ENCODE assay signal across 9 mouse cellular contexts in the genomic region with DNA sequence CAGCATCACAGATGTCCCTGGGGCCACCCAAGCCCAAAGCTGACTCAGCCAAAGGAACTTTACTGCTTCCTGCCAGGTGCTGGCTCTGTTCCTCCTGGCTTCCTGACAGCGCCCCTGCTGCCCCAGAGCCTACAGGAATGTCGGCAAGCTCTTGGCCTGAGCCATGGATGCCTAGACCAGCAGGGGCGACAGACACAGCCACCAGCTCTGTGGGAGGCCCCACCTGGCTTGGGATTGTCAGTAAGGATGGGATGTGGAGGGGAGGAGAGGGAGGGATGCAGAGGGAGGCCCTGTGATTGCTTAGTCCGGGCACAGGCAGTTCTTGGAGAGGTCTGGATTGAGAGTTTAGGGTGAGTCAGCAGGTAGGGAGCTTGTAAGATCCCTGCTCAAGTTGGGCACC. TPM values are rescaled to one million over a fixed set of nuclear protein-coding genes. Genes with fewer than 3 reads are reported as not detected.
DNase-seq lines count a peak whose midpoint lies in the region; ATAC-seq and TF ChIP-seq lines count a peak whose summit lies in the region.
"Had no signal": no experiment of that assay in that cellular context is flagged by ENCODE, and none has a peak within 500 bp of the region (broad histone marks: within the 10 kb centered on the region; RNA-seq: fewer than 3 reads in every experiment).

No protein-coding gene starts in this region.

- peak; percentile 33; the same call in 1 of the 2 replicates for ATAC-seq in neural tube, embryonic 13.5 days (ENCODE audit: low read depth)
- peak; percentile 47 for ATAC-seq in limb, embryonic 14.5 days (ENCODE audit: low FRiP score, low read depth)
- ATAC-seq in liver, embryonic 12.5 days, result no peak

- H3K27ac ChIP-seq in neural tube, embryonic 13.5 days (replicated peaks), result no peak overlapping the region
- peak overlapping the region; percentile 33; the same call in 1 of the 2 replicates for H3K27ac ChIP-seq in limb, embryonic 14.5 days (replicated peaks; ENCODE audit: low read depth, low read length)
- H3K27ac ChIP-seq in liver, embryonic 12.5 days, result no peak overlapping the region
- H3K27ac ChIP-seq: macrophage had no signal

- WGBS in neural tube, embryonic 13.5 days, result 14% methylated on average over 4 of the region's 4 CpGs
- WGBS in limb, embryonic 14.5 days, result 0% methylated on average over 4 of the region's 4 CpGs
- WGBS in liver, embryonic 12.5 days (ENCODE audit: insufficient replicate concordance), result 11% methylated on average over 4 of the region's 4 CpGs

- H3K9ac ChIP-seq in neural tube, embryonic 13.5 days, result peak overlapping the region; percentile 41; the same call in 1 of the 2 replicates
- H3K9ac ChIP-seq in limb, embryonic 14.5 days (ENCODE audit: low read depth, low read length, severe bottlenecking), result no peak overlapping the region
- no peak overlapping the region for H3K9ac ChIP-seq in liver, embryonic 12.5 days

- no peak overlapping the region for H3K4me3 ChIP-seq in neural tube, embryonic 13.5 days
- no peak overlapping the region for H3K4me3 ChIP-seq in limb, embryonic 14.5 days (replicated peaks; ENCODE audit: low read length)
- H3K4me3 ChIP-seq in liver, embryonic 12.5 days, result no peak overlapping the region

- H3K4me2 ChIP-seq in neural tube, embryonic 13.5 days, result no peak overlapping the region
- peak overlapping the region; percentile 10; the same call in 1 of the 2 replicates for H3K4me2 ChIP-seq in limb, embryonic 14.5 days (replicated peaks; ENCODE audit: low read depth, low read length, severe bottlenecking)
- H3K4me2 ChIP-seq in liver, embryonic 12.5 days, result no peak overlapping the region

- H3K9me3 ChIP-seq in neural tube, embryonic 13.5 days, result no peaks in the 10 kb centered on the region
- no peaks in the 10 kb centered on the region for H3K9me3 ChIP-seq in limb, embryonic 14.5 days (ENCODE audit: control insufficient read depth, low read length)
- H3K9me3 ChIP-seq in liver, embryonic 12.5 days (replicated peaks), result no peaks in the 10 kb centered on the region

- no peak for TF ChIP-seq POLR2A in limb, embryonic 14.5 days (IDR thresholded peaks at IDR 0.05; ENCODE audit: borderline replicate concordance, extremely low read depth, insufficient read depth, insufficient read length)

- 0 out of 2 replicates have a peak, but pooled peaks cover 2% of the 10 kb centered on the region for H3K27me3 ChIP-seq in neural tube, embryonic 13.5 days
- no peaks in the 10 kb centered on the region for H3K27me3 ChIP-seq in limb, embryonic 14.5 days (ENCODE audit: control insufficient read depth, insufficient read depth, low read length)
- H3K27me3 ChIP-seq in liver, embryonic 12.5 days (replicated peaks), result peaks cover 28% of the 10 kb centered on the region

- H3K4me1 ChIP-seq in neural tube, embryonic 13.5 days (replicated peaks), result peaks cover 10% of the 10 kb centered on the region
- H3K4me1 ChIP-seq in limb, embryonic 14.5 days (ENCODE audit: control insufficient read depth, insufficient read depth, low read length), result peaks cover 13% of the 10 kb centered on the region
- peaks cover 18% of the 10 kb centered on the region for H3K4me1 ChIP-seq in liver, embryonic 12.5 days

- H3K36me3 ChIP-seq in neural tube, embryonic 13.5 days, result no peaks in the 10 kb centered on the region
- H3K36me3 ChIP-seq in limb, embryonic 14.5 days (ENCODE audit: control insufficient read depth, insufficient read depth, low read length), result no peaks in the 10 kb centered on the region
- no peaks in the 10 kb centered on the region for H3K36me3 ChIP-seq in liver, embryonic 12.5 days

- DNase-seq in adrenal gland, postnatal 10 days, result peak; percentile 73
- DNase-seq in adrenal gland, postnatal 4 days (ENCODE audit: low spot score in 2 of 2), result no peak
- DNase-seq in neural tube, embryonic 10.5 days (ENCODE audit: extremely low spot score, low spot score), result no peak
- peak; percentile 48 for DNase-seq in heart, adult 8-10 months (ENCODE audit: low spot score)
- DNase-seq in limb, embryonic 14.5 days (ENCODE audit: low spot score), result no peak
- DNase-seq in right cerebral cortex, postnatal 36 days (ENCODE audit: low spot score in 2 of 2), result no peak

RNA-seq across cellular contexts. Expression of gene Ccdc124, which starts 6.4 kb away (rescaled TPM):
- total RNA-seq in adrenal gland, postnatal 10 days (2021), result 10 to 100 TPM; 42.0 to 42.6 TPM
- 10 to 100 TPM; 36.8 to 38.6 TPM for total RNA-seq in adrenal gland, postnatal 4 days (2021)
- 148 and 156 TPM in 2 replicates for polyA plus RNA-seq in neural tube, embryonic 13.5 days (2015; fragmentation: Nextera tagmentation; extraction: Ambion mirVana)
- 10 to 100 TPM; 37.9 to 47.4 (median 45.7) TPM for total RNA-seq in heart, adult 8-10 months (2022)
- 49.2 and 58.9 TPM in 2 replicates for polyA plus RNA-seq in limb, embryonic 14.5 days (2012; rRNA removed)
- 96.2 and 97.2 TPM in 2 replicates for polyA plus RNA-seq in limb, embryonic 14.5 days (2014; fragmentation: Nextera tagmentation; extraction: Ambion mirVana)
- 78.8 and 81.1 TPM in 2 replicates for polyA plus RNA-seq in liver, embryonic 12.5 days (2016; fragmentation: Nextera tagmentation; extraction: Ambion mirVana)

RNA-seq across cellular contexts. Expression of gene Slc5a5, which starts 12.4 kb away (rescaled TPM):
- under 1 TPM; 0.27 to 0.42 TPM for total RNA-seq in adrenal gland, postnatal 10 days (2021)
- under 1 TPM; 0.14 to 0.17 TPM for total RNA-seq in adrenal gland, postnatal 4 days (2021)
- 1.6 TPM in 2 replicates for polyA plus RNA-seq in neural tube, embryonic 13.5 days (2015; fragmentation: Nextera tagmentation; extraction: Ambion mirVana)
- total RNA-seq in heart, adult 8-10 months (2022), result not detected
- 1.4 and 1.9 TPM in 2 replicates for polyA plus RNA-seq in limb, embryonic 14.5 days (2012; rRNA removed)
- 0.19 and 0.83 TPM in 2 replicates for polyA plus RNA-seq in limb, embryonic 14.5 days (2014; fragmentation: Nextera tagmentation; extraction: Ambion mirVana)
- 0.08 and 0.11 TPM in 2 replicates for polyA plus RNA-seq in liver, embryonic 12.5 days (2016; fragmentation: Nextera tagmentation; extraction: Ambion mirVana)
- polyA plus RNA-seq: macrophage had no signal

RNA-seq across cellular contexts. Expression of gene Kcnn1, which starts 17.1 kb away (rescaled TPM):
- total RNA-seq in adrenal gland, postnatal 10 days (2021), result 1 to 10 TPM; 3.0 to 3.1 TPM
- 1 to 10 TPM; 1.4 to 2.1 TPM for total RNA-seq in adrenal gland, postnatal 4 days (2021)
- 17.5 and 17.9 TPM in 2 replicates for polyA plus RNA-seq in neural tube, embryonic 13.5 days (2015; fragmentation: Nextera tagmentation; extraction: Ambion mirVana)
- 10 to 100 TPM; 12.5 to 14.4 (median 13.2) TPM for total RNA-seq in heart, adult 8-10 months (2022)
- polyA plus RNA-seq in limb, embryonic 14.5 days (2012; rRNA removed), result 9.1 and 11.2 TPM in 2 replicates
- 2.5 and 3.0 TPM in 2 replicates for polyA plus RNA-seq in limb, embryonic 14.5 days (2014; fragmentation: Nextera tagmentation; extraction: Ambion mirVana)
- 0.55 and 0.72 TPM in 2 replicates for polyA plus RNA-seq in liver, embryonic 12.5 days (2016; fragmentation: Nextera tagmentation; extraction: Ambion mirVana)

RNA-seq across cellular contexts. Expression of gene Rpl18a, which starts 17.1 kb away (rescaled TPM):
- total RNA-seq in adrenal gland, postnatal 10 days (2021), result 1,000 to 10,000 TPM; 1,717 to 1,755 TPM
- 1,000 to 10,000 TPM; 1,999 to 2,049 TPM for total RNA-seq in adrenal gland, postnatal 4 days (2021)
- 2,220 and 2,572 TPM in 2 replicates for polyA plus RNA-seq in neural tube, embryonic 13.5 days (2015; fragmentation: Nextera tagmentation; extraction: Ambion mirVana)
- 1,000 to 10,000 TPM in 2 of 4 experiments, 100 to 1,000 TPM in 2; 938 to 1,102 (median 988) TPM for total RNA-seq in heart, adult 8-10 months (2022)
- 5,343 and 6,042 TPM in 2 replicates for polyA plus RNA-seq in limb, embryonic 14.5 days (2012; rRNA removed)
- polyA plus RNA-seq in limb, embryonic 14.5 days (2014; fragmentation: Nextera tagmentation; extraction: Ambion mirVana), result 5,732 and 5,809 TPM in 2 replicates
- polyA plus RNA-seq in liver, embryonic 12.5 days (2016; fragmentation: Nextera tagmentation; extraction: Ambion mirVana), result 3,066 and 3,170 TPM in 2 replicates

RNA-seq across cellular contexts. Expression of gene Map1s, which starts 25.6 kb away (rescaled TPM):
- total RNA-seq in adrenal gland, postnatal 10 days (2021), result 10 to 100 TPM; 26.7 to 30.2 TPM
- 10 to 100 TPM; 45.4 to 48.9 TPM for total RNA-seq in adrenal gland, postnatal 4 days (2021)
- polyA plus RNA-seq in neural tube, embryonic 13.5 days (2015; fragmentation: Nextera tagmentation; extraction: Ambion mirVana), result 55.4 and 60.7 TPM in 2 replicates
- total RNA-seq in heart, adult 8-10 months (2022), result 10 to 100 TPM; 17.8 to 24.5 (median 20.6) TPM
- polyA plus RNA-seq in limb, embryonic 14.5 days (2012; rRNA removed), result 63.7 and 96.8 TPM in 2 replicates
- 45.6 and 47.6 TPM in 2 replicates for polyA plus RNA-seq in limb, embryonic 14.5 days (2014; fragmentation: Nextera tagmentation; extraction: Ambion mirVana)
- 28.4 and 30.9 TPM in 2 replicates for polyA plus RNA-seq in liver, embryonic 12.5 days (2016; fragmentation: Nextera tagmentation; extraction: Ambion mirVana)

Comparison
In these comparisons a context has a peak if more than half of its experiments do, and no peak if none do; other contexts are left out.
1. DNase-seq: peak in adrenal gland, postnatal 10 days (single experiment) and heart, adult 8-10 months (single experiment); none in adrenal gland, postnatal 4 days (0 of 2), neural tube, embryonic 10.5 days (single experiment), limb, embryonic 14.5 days (single experiment) and right cerebral cortex, postnatal 36 days (0 of 2).